Mouse (Mus musculus) limb, embryonic 11.5 days (tissue): Measurements from ENCODE around the gene Acot13. TPM values are rescaled to one million over a fixed set of nuclear protein-coding genes. Genes with fewer than 3 reads are reported as not detected.

Source experiments
- ATAC-seq: fragments of 200-750 bp; cut with Nextera tagmentation; 2 replicates; pipeline ENCODE4 v1.8.0; 2017; ENCODE audit warnings: low read depth; ENCODE audit not compliant: insufficient number of reproducible peaks, low FRiP score, low TSS enrichment
- DNase-seq: peaks from one replicate; pipeline ENCODE4 v3.0.0-alpha.2; 2015; ENCODE audit warnings: low spot score
- H3K27ac ChIP-seq: fragments of 300-500 bp; sonication (generic); replicated peaks from 2 replicates; pipeline ENCODE4 v1.5.1; 2014; ENCODE audit warnings: low read depth, mild to moderate bottlenecking, low read length
- H3K27me3 ChIP-seq: fragments of 300-500 bp; sonication (generic); 2 replicates; pipeline ENCODE4 v1.6.1; 2014; ENCODE audit warnings: mild to moderate bottlenecking, low read length, mixed read lengths; ENCODE audit not compliant: control insufficient read depth, insufficient read depth
- H3K36me3 ChIP-seq: fragments of 300-500 bp; sonication (generic); 2 replicates; pipeline ENCODE4 v1.6.1; 2014; ENCODE audit warnings: mild to moderate bottlenecking, low read length, moderate library complexity, mixed read lengths; ENCODE audit not compliant: control insufficient read depth, insufficient read depth
- H3K4me1 ChIP-seq: fragments of 300-500 bp; sonication (generic); 2 replicates; pipeline ENCODE4 v1.6.1; 2014; ENCODE audit warnings: low read length, mixed read lengths; ENCODE audit not compliant: control insufficient read depth, insufficient read depth
- H3K4me2 ChIP-seq: fragments of 300-500 bp; sonication (generic); 2 replicates; pipeline ENCODE4 v1.6.1; 2014; ENCODE audit warnings: low read depth, mild to moderate bottlenecking, moderate library complexity; ENCODE audit not compliant: severe bottlenecking
- H3K4me3 ChIP-seq: fragments of 300-500 bp; sonication (generic); 2 replicates; pipeline ENCODE4 v1.5.1; 2014; ENCODE audit warnings: low read depth, low read length
- H3K9ac ChIP-seq: fragments of 300-500 bp; sonication (generic); 2 replicates; pipeline ENCODE4 v1.6.1; 2014; ENCODE audit warnings: mild to moderate bottlenecking, low read length
- H3K9me3 ChIP-seq: fragments of 300-500 bp; sonication (generic); 2 replicates; pipeline ENCODE4 v1.6.1; 2016; ENCODE audit warnings: low read length; ENCODE audit not compliant: control insufficient read depth
- WGBS: fragments of 180-500 bp; shearing (Covaris S2); extraction: QIAGEN DNeasy Blood & Tissue Kit; methylation state at CpG from one replicate; pipeline ENCODE4 v1.1.7; 2014; 5-methylcytosine and 5-hydroxymethylcytosine counted together
- polyA plus RNA-seq: library from polyadenylated mRNA; unstranded; fragments of >200 nt; fragmentation: Nextera tagmentation; extraction: Ambion mirVana; gene quantifications from 2 replicates; pipeline ENCODE4 v1.2.1, GENCODE M21; 2014

The Acot13 gene
- polyA plus RNA-seq, 1 experiment from 2014 or later, result 71.1 TPM

- H3K4me2 ChIP-seq, result no peak overlapping the region
- no peak overlapping the region for H3K9ac ChIP-seq
- DNase-seq (no peak), ATAC-seq (no peak)
- 0 out of 2 replicates have a peak, but pooled peaks cover 2% of the 10 kb centered on the region for H3K4me1 ChIP-seq
- H3K27me3 ChIP-seq, result no peaks in the 10 kb centered on the region
- H3K4me3 ChIP-seq, result no peak overlapping the region
- H3K27ac ChIP-seq, result no peak overlapping the region
- no peaks in the 10 kb centered on the region for H3K9me3 ChIP-seq
- WGBS, result 80% methylated on average over 7 of the region's 7 CpGs
- no peaks in the 10 kb centered on the region for H3K36me3 ChIP-seq
Measured at GRCm38 (mm10) chr13:24862021-24862420, 30.7 kb upstream of the Acot13 start.

- Histone ChIP-seq H3K4me2 (no peak overlapping the region), H3K4me3 (no peak overlapping the region), H3K4me1 (0 out of 2 replicates have a peak, but pooled peaks cover 2% of the 10 kb centered on the region), H3K9me3 (no peaks in the 10 kb centered on the region), H3K36me3 (no peaks in the 10 kb centered on the region), H3K27ac (no peak overlapping the region), H3K9ac (no peak overlapping the region), H3K27me3 (no peaks in the 10 kb centered on the region)
- DNase-seq (no peak), ATAC-seq (no peak)
- 53% methylated on average over 12 of the region's 12 CpGs for WGBS
Measured at GRCm38 (mm10) chr13:24861084-24861483, 29.7 kb upstream of the Acot13 start.

DNA sequence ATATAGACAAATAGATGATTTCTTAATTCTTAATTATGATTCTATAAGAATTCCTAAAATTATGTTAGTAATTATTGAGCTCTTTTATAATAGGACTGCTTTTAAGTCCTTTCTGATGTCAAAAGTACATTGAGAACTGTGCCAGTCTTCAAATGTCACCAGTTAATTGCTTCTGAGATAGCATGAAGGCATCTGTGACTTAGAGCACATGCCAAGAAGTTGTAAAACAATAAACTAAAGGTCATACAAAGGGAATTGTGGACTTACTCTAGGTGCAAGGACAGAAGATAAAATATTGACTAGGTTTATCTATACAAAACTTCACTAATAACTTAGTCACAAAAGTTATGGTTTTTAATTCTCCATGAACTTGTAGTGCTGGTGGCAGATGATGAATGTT lies 27.8 kb upstream of the Acot13 start:
- no peak overlapping the region for H3K27ac ChIP-seq
- no peaks in the 10 kb centered on the region for H3K9me3 ChIP-seq
- no peak for ATAC-seq
- H3K4me2 ChIP-seq, result no peak overlapping the region
- H3K4me3 ChIP-seq, result no peak overlapping the region
- no peaks in the 10 kb centered on the region for H3K27me3 ChIP-seq
- no peaks in the 10 kb centered on the region for H3K36me3 ChIP-seq
- H3K9ac ChIP-seq, result no peak overlapping the region
- DNase-seq, result no peak
- 0 out of 2 replicates have a peak, but pooled peaks cover 2% of the 10 kb centered on the region for H3K4me1 ChIP-seq

DNA sequence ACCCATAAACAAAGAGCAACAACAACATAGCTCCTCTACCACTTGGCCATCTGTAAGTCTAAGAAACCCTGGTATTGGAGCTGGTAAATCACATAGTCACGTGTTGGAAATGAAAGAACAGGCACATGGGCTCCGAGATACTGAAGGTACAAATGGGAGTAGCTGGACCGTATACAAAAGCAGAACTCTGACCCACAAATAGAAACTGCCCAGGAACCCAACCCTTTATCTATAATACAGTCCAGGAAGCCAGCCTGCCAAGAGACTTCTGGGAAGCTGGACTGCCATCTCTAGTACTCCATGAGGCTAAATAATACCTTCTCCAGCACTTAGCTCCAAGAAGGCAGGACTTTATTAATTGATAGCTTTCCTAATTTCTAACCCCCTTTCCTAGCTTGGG lies 21.2 kb upstream of the Acot13 start:
- Histone ChIP-seq H3K4me3 (no peak overlapping the region), H3K9me3 (no peaks in the 10 kb centered on the region), H3K27me3 (no peaks in the 10 kb centered on the region), H3K36me3 (no peaks in the 10 kb centered on the region), H3K9ac (no peak overlapping the region), H3K4me2 (no peak overlapping the region), H3K27ac (no peak overlapping the region), H3K4me1 (no peaks in the 10 kb centered on the region)
- WGBS, result 85% methylated on average over 3 of the region's 3 CpGs
- DNase-seq, result no peak
- no peak for ATAC-seq

DNA sequence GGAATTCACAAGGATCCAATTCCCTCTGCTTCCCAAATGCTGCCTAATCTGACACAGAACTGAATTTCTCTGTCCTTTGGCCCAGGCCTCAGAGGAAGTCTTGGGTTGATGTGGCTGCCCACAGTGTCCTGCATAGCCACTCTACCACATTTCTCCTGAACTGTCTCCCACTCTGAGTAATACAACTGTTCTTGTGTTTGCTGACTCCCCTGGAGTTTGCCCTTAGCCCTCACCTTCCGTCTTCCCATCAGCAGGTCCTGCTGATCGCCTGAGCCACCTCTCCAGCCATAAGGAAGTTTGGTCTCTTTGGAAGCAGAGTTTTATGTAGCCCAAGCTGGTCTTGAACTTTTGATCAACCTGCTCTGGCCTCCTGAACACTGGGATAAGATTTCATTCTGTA lies 20.6 kb upstream of the Acot13 start:
- Histone ChIP-seq H3K27ac (no peak overlapping the region), H3K9me3 (no peaks in the 10 kb centered on the region), H3K36me3 (no peaks in the 10 kb centered on the region), H3K4me2 (no peak overlapping the region), H3K4me3 (no peak overlapping the region), H3K4me1 (no peaks in the 10 kb centered on the region), H3K27me3 (no peaks in the 10 kb centered on the region), H3K9ac (no peak overlapping the region)
- WGBS, result 86% methylated on average over 2 of the region's 2 CpGs
- DNase-seq (no peak), ATAC-seq (no peak)

DNA sequence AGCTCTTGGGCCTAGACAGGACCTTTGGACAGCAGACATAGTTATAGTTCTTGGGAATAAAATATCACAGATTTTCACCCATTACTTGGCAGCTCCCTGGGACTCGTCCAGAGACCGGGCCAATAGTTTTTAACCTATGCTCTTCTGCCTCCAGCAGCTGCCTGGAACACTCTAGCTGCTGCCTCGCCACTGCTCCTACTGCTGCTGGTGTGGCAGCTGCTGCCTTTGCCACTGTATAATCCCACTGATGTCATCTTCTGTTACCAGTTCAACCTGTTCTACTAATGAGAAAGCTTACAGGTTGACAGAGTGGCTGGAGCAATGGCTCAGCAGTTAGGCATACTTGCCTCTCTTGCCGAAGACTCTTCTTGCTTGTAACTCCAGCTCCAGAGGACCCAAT lies 18.0 kb upstream of the Acot13 start:
- WGBS, result 82% methylated on average over 4 of the region's 4 CpGs
- no peak overlapping the region for H3K4me3 ChIP-seq
- no peak overlapping the region for H3K27ac ChIP-seq
- no peak for ATAC-seq
- H3K9me3 ChIP-seq, result no peaks in the 10 kb centered on the region
- no peaks in the 10 kb centered on the region for H3K36me3 ChIP-seq
- no peak overlapping the region for H3K9ac ChIP-seq
- no peaks in the 10 kb centered on the region for H3K27me3 ChIP-seq
- H3K4me1 ChIP-seq, result peaks cover 3% of the 10 kb centered on the region; the same call in 1 of the 2 replicates
- no peak for DNase-seq
- no peak overlapping the region for H3K4me2 ChIP-seq

- H3K27me3 ChIP-seq, result no peaks in the 10 kb centered on the region
- H3K4me2 ChIP-seq, result peak within 1 kb of the TSS; percentile 71
- peaks cover 5% of the 10 kb centered on the region; the same call in 1 of the 2 replicates for H3K36me3 ChIP-seq
- WGBS, result 13% methylated on average over 40 of the region's 40 CpGs
- DNase-seq (peak; percentile 74), ATAC-seq (peak; percentile 67; the same call in 1 of the 2 replicates)
- no peak within 1 kb of the TSS for H3K27ac ChIP-seq
- H3K9ac ChIP-seq, result peak within 1 kb of the TSS; percentile 50
- peak within 1 kb of the TSS; percentile 33 for H3K4me3 ChIP-seq
- no peaks in the 10 kb centered on the region for H3K9me3 ChIP-seq
- H3K4me1 ChIP-seq, result peaks cover 3% of the 10 kb centered on the region; the same call in 1 of the 2 replicates
Measured at GRCm38 (mm10) chr13:24844983-24845955, 13.9 kb upstream of the Acot13 start, which contains the start of gene D130043K22Rik. Gene D130043K22Rik, plus strand, starts transcription at chr13:24845135.

DNA sequence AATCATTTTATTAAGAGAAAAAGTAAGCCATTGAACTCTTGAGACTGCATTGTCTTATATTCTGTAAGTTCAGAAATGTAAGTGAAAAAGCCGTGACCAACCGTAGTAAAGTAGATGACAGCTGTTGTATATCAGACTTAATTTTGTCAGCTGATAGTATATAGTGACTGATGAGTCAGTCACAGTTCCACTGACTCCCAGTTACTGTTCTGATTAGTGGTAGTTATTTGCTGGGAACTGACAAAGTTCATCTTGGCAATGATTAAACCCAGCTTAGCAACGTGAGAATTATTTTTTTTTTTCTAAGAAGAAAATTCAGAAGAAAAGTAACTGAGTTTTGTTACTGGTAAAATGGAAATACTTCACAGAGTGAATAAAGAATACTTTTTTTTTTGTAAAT lies 10.4 kb upstream of the Acot13 start:
- no peak overlapping the region for H3K9ac ChIP-seq
- H3K27me3 ChIP-seq, result no peaks in the 10 kb centered on the region
- peaks cover 8% of the 10 kb centered on the region; the same call in 1 of the 2 replicates for H3K36me3 ChIP-seq
- H3K9me3 ChIP-seq, result no peaks in the 10 kb centered on the region
- peaks cover 3% of the 10 kb centered on the region; the same call in 1 of the 2 replicates for H3K4me1 ChIP-seq
- DNase-seq (no peak), ATAC-seq (no peak)
- H3K4me2 ChIP-seq, result no peak overlapping the region
- 82% methylated on average over 3 of the region's 3 CpGs for WGBS
- H3K27ac ChIP-seq, result no peak overlapping the region
- no peak overlapping the region for H3K4me3 ChIP-seq
